Mouse (Mus musculus): Measurements from ENCODE around the gene Hip1r.

Gene Hip1r

DNA sequence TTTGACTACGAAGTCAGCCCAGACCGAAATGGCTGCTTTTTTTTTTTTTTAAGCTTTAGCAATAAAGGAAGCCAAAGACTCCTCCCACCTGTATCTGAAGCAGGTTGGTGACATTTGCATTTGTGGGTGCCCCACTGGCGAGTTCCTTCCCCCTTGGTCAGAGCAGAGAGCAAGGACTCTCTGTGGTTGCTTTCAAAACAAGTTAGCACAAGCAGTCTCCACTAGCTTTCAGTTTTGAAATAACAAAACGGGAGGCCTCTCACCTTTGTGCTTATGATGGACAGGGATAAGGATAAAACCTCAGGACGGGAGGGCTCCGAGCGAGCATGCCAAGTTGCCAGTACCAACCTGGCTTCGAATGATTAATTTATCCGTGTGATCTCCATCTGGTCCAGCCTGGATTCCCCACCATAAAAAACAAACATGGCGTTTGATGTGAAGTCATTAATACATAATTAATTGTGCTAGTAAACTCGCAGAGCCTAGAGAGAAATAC, 1.2 kb downstream of the Hip1r start:
- peak; percentile 41 to 56 for DNase-seq

DNA sequence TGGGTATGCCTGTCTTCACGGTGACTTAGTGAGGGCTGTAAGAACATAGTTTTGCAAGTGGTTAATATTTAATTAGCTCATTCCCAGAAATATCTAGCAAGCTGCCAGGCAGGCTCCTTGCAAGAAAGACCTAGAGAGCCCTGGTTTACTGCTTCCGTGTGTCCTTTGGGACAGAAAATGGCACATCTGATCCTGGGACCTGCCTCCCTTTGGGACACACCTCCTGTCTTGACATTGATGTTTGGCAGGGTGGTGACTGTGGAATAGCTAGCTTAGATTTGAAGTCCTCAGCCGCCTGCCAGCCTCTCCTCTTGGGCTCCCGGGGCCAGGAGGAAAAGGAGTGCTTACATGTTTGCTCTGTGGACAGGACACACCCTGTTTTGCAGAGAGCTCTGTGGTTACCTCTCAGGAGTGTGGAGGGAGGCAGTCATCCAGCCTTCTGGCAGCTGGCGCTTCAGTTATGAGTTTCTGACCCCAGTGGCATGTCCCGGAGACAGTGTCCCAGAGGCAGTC, 2.3 kb downstream of the Hip1r start:
- DNase-seq: no peak

DNA sequence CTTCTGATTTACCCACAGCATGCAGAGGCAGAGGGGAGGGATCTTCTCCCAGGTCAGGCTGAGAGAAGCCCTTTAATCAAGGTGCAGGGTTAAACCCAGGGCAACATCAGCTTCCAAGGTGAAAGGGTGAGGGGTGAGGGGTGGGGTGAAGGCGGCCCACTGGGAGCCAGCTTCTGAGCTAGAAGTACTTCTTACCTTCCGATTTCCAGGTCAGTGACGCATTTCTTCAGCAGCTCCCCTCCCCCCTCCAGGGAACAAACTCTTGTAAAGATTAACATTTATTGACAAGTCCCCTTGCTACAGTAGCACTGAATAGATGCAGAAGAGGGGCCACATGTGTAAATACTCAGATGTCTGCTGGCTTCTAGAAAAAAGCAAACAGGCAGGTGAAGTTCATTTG, 3.8 kb downstream of the Hip1r start:
- DNase-seq: no peak

DNA sequence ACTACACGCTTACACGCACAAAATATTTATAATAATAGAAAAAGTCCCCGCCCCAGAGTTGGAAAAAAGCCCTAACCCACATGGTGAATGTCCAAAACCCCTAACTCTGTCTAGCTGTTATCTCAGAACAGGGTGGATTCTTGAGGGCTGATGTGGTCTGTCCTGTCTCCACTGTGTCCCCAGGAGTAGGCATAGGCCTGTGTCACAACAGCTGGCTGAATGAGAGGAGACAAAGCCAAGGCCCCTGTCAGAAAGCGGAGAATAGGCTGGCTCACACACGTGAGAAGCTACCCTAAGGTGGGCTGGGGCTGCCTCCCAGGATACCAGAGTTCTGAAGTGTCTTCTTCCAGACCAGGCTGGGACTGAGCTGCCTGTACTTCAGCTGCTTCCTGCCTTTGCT, 4.7 kb downstream of the Hip1r start:
- no peak for DNase-seq

DNA sequence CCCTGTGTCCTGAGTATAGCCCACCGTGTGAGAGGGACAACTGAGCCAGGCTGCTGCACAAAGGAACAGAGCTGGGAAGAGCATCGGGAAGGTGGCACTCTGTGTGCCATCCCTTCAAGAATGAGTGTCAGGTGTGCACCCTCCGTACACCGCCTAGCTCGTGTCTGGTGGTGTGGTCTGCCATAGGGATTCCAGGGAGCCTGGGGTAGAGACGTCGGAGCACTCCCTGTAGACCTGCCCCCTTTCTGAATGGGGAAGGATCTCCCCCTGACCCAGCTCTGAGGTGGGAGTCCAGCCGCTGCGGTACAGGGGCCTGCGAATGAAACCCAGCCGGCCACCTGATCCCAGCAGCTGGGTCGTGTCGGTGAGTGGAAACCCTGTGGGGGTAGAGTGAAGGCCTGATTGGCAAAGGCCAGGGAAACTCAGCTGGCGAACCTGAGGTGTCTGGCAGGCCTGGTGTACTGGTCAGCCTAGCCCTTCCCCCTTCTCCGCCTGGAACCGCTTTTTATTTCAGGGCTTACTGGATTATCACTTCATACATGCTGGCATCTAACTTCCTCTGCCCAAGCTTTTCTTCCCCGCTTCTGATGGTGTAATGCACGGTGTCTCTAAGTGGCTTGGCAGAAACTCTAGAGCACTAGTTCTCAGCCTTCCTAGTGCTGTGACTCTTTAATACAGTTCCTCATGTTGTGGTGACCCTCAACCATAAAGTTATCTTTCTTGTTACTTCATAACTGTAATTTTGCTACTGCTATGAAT, 6.0 kb downstream of the Hip1r start:
- peak in 1 of 2 experiments; percentile 36 for DNase-seq

DNA sequence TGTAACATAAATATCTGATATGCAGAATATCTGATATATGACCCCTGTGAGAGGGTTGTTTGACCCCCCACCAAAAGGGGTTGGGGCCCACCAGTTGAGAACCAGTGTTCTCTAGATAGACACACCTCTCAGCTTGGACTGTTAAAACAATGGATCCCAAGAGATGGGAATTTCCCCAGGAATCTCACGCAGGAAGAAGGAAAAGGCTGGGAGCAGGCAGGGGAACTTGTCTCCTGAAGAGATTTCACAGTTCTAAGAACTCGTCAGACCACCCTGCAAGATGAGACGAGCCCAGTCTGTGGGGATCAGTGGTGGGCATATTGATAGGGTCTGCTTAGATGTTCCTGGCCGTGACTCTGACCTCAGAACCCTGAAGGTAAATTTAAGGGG, 6.5 kb downstream of the Hip1r start:
- DNase-seq: no peak

DNA sequence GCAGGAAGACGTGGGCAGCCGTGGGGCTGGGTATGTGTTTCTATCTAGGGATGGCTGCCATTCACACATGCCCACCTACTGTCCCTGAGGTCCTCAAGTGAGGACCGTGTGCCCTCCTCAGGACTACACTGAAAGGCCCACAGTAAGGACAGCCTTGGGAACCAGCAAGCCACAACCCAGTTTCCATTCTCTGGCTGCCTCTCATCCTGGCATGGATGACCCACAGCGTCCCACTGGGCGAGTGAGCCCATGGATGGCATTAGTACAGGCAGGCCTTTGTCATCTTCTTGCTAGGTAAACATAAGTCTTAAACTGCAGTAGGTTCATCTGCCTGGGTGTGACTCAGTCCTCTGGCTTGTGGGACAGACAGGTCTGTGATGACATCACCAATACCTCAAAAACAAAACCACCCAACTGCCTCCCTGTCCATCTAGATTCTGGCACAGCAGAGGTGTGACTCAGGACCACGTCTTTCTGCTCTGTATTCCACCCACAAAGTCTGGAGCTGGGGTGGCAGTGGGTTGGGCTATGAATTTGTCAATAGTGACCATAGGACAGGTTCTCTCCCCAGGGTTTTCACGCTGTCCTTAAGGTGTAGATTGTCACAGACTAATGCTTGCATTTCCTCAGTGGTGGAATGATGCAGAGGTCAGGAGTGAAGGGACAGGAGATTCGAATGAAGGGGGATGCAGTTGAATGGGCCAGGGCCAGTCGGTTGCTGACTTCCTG, 7.3 kb downstream of the Hip1r start:
- DNase-seq: peak in 1 of 2 experiments; percentile 47

GRCm38 (mm10) chr5:123981250-123981554, 7.8 kb downstream of the Hip1r start:
- peak in 1 of 2 experiments; percentile 44 for DNase-seq

- no peak for DNase-seq
Measured at GRCm38 (mm10) chr5:123982838-123983237, 9.4 kb downstream of the Hip1r start.

- DNase-seq: peak in 1 of 2 experiments; percentile 10
Measured at GRCm38 (mm10) chr5:123985434-123985833, 12.0 kb downstream of the Hip1r start.

DNA sequence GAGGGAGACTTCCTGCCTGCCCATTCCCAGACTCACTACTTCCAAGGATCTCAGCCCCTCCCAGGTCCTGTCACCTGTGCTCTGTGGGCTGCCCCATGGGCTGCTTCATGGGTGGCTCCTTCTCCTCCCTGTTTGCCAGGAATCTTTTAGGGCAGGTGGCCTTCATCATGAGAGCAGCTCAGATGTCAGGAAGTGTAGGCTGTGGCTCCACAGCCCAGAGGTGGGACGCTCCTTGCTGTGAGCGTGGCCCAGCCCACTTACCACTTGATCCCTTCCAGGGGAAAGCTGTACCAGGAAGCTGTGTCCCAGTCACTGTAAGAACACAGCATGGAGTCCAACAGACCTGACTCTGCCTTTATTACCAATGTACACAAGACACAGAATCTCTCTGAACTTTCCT, 13.5 kb downstream of the Hip1r start:
- DNase-seq: no peak

GRCm38 (mm10) chr5:123987511-123987910, 14.1 kb downstream of the Hip1r start:
- no peak for DNase-seq

DNA sequence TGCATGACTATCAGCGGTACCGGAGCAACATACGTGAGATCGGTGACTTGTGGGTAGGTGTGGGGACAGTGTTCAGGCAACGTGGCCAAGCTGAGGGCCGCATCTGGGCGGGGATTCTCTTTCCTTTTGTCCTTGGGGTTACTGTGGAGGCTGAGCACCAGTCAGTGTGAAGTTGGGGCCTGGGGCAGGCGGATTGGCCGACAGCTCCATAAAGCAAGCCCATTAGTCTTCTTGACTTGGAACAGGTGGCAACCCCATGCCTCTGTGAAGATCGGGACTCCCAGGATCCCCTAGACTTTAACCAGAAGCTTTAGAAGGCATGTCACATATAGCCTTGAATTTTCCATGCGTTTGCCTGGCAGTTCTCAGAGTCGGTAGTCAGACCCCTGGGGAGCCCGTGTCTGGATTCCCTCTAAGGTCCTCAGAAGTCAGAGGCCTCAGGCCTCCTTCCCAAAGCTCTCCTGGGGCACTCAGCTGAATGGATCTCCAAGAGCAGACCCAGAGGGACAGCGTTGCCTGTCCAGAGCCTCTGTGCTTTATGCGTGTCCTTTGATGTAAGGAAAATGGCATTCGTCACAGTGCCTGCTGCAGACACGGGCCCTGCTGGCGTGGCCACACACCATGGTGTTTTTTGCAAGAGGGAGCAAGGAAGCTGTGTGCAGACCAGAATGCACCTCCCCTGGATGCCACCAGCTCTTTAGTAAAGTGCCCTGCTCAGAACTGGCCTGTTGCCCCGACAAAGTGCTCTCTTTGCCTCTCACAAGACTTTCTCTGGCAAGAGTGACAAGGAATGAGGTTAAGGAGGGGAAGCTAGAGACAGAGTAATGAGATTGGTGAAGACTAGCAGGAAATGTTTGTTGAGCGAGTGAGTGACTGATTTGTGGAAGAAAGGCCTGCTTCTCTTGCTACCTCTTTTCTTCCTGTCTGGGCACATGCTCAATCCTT, 16.8 kb downstream of the Hip1r start:
- peak in 1 of 2 experiments; percentile 15 for DNase-seq

DNA sequence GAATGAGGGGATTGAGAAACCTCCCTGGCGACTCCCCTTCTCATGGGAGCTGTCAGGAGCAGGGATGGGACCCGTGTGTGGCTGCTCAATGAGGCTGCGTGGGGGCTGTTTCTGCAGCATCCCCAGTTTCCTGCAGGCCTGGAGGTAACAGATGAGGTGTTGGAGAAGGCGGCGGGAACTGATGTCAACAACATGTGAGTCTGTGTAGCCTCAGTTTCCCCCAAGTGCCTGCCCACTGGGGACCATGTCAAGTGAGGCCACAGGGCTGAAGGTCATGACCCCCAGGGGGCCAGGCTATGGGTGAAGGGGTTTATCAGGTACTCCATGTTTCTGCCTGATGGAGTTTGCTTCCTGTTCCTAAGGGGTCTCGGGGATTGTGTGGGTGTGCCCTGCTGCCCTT, 17.9 kb downstream of the Hip1r start:
- DNase-seq: peak in 1 of 2 experiments; percentile 22

- DNase-seq: peak; percentile 34 to 42
Measured at GRCm38 (mm10) chr5:123992193-123992637, 18.8 kb downstream of the Hip1r start.

- peak; percentile 92 to 95 for DNase-seq
Measured at GRCm38 (mm10) chr5:123992794-123993193, 19.4 kb downstream of the Hip1r start.

DNA sequence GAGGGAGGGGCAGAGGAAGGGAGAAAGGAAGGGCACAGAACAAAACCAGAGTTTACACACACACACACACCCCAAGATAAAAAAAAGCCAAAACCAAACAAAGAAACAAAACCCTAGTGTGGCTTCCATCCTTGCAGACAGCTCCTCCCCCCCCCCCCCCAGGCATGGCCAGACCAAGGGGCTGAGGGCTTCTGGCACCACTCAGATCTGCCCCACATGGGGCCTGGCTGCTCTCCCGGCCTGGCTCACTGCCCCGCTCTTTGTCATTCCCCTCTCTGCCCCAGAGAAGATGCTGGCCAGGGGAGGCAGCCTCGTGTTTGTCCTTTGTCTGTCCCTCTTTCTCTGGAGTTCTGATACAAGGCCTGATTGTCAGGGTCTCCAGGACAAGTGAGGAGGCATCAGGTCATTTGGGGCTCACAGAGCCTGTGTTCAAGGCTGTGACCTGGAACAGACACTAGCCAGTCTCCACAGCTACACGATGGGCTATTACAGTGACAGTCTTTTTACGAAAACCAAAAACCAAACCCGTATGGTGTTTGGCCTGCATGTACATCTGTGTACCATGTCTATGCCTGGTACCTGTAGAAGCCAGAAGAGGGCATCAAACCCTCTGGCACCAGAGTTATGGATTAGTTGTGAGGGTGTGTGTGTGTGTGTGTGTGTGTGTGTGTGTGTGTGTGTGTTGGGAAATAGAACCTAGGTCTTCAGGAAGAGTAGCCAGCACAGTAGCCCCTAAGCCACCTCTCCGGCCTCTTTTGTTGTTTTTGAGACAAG, 20.0 kb downstream of the Hip1r start:
- peak; percentile 68 to 80 for DNase-seq

GRCm38 (mm10) chr5:123994468-123994867, 21.0 kb downstream of the Hip1r start:
- no peak for DNase-seq

DNA sequence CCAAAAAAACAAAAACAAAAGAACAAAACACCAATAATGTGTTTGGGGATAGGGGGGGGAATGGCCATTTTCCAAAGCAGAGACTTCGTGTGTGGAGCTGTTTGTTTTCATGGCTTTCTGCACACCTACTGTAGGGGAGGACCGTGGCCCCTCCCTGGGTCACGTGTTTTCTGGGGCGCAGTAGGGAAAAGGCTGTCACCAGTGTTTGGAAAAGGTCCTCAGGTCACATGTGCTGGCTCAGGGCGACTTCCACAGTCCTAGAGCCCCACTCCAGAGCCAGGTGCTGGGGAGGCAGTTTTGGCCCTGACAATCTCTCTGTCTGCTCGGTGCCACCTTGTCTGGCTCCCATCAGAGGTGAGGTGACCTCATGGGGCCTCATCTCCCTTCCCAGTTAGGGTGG, 22.0 kb downstream of the Hip1r start:
- no peak for DNase-seq

GRCm38 (mm10) chr5:123996194-123996593, 22.8 kb downstream of the Hip1r start:
- DNase-seq: peak in 1 of 2 experiments; percentile 69

- no peak for DNase-seq
Measured at GRCm38 (mm10) chr5:123996695-123997094, 23.3 kb downstream of the Hip1r start.

DNA sequence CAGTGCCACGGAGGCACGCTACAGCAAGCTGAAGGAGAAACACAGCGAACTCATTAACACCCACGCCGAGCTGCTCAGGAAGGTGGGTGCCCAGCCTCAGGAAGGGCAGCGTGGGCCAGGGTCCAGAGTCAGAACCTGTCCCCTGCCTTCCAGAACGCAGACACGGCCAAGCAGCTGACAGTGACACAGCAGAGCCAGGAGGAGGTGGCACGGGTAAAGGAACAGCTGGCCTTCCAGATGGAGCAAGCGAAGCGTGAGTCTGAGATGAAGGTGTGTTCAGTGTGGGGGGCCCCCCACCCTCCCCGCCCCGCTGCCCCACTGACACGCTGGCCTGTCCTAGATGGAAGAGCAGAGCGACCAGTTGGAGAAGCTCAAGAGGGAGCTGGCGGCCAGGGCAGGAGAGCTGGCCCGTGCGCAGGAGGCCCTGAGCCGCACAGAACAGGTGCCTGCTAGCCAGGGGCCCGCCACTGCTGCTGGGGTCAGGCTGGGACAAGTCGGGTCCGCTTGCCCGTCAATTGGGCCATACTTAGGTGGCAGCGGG, 23.9 kb downstream of the Hip1r start:
- DNase-seq: peak; percentile 71 to 74
